Mouse (Mus musculus) C3H10T1/2 (cell line): Measurements from ENCODE around the gene Jak3. TPM values are rescaled to one million over a fixed set of nuclear protein-coding genes. Genes with fewer than 3 reads are reported as not detected.

Source experiments
- polyA plus RNA-seq, 2 experiments: library from polyadenylated mRNA; unstranded; fragments of >200 nt; fragmentation: generic; extraction: Trizol; gene quantifications; one replicate each; pipeline ENCODE4 v1.2.1; 2012; ENCODE audit warnings: missing spikeins in 2 of 2

Jak3 gene
- polyA plus RNA-seq, result 1 to 10 TPM; 1.3 to 4.2 TPM

GRCm38 (mm10) chr8:71676020-71676741 lies at the start of gene Jak3:
Gene Jak3, plus strand, starts transcription at chr8:71676296.

GRCm38 (mm10) chr8:71671549-71671965 lies 4.5 kb upstream of the Jak3 start, which contains the start of gene Unc13a:
Gene Unc13a, minus strand, starts transcription at chr8:71671757.

GRCm38 (mm10) chr8:71689028-71689427 lies 12.9 kb downstream of the Jak3 start, which contains the start of gene Insl3:
Gene Insl3, plus strand, starts transcription at chr8:71689214.

GRCm38 (mm10) chr8:71701414-71702086 lies 25.5 kb downstream of the Jak3 start, which contains the start of gene B3gnt3:
Gene B3gnt3, minus strand, starts transcription at chr8:71701789.

GRCm38 (mm10) chr8:71725122-71725924 lies 49.2 kb downstream of the Jak3 start, which contains the start of gene Fcho1:
Gene Fcho1, minus strand, starts transcription at chr8:71725716.

Other genes starting within 250 kb of the Jak3 start
- 100 to 1,000 TPM in 1 of 2 experiments, 10 to 100 TPM in 1; 62.4 to 135 TPM for gene Abhd8, start 212.6 kb upstream of the Jak3 start, polyA plus RNA-seq
- gene Mrpl34, start 211.3 kb upstream of the Jak3 start, polyA plus RNA-seq, result 100 to 1,000 TPM in 1 of 2 experiments, 10 to 100 TPM in 1; 85.2 to 111 TPM
- gene Dda1, start 207.1 kb upstream of the Jak3 start, polyA plus RNA-seq, result 10 to 100 TPM; 60.9 to 90.0 TPM
- gene Ano8, start 190.3 kb upstream of the Jak3 start, polyA plus RNA-seq, result 10 to 100 TPM in 1 of 2 experiments, 1 to 10 TPM in 1; 4.6 to 25.7 TPM
- gene Gtpbp3, start 188.2 kb upstream of the Jak3 start, polyA plus RNA-seq, result 10 to 100 TPM; 16.4 to 24.2 TPM
- 1 to 10 TPM in 1 of 2 experiments, under 1 TPM in 1; 0.33 to 1.3 TPM for gene Plvap, start 164.5 kb upstream of the Jak3 start, polyA plus RNA-seq
- gene Ccdc194, start 150.6 kb upstream of the Jak3 start, polyA plus RNA-seq, result under 1 TPM; 0.01 to 0.32 TPM
- 10 to 100 TPM; 11.1 to 98.6 TPM for gene Bst2, start 138.8 kb upstream of the Jak3 start, polyA plus RNA-seq
- gene Mvb12a, start 133.4 kb upstream of the Jak3 start, polyA plus RNA-seq, result 100 to 1,000 TPM; 101 to 142 TPM
- gene Tmem221, start 117.4 kb upstream of the Jak3 start, polyA plus RNA-seq, result not detected
- gene Nxnl1, start 109.7 kb upstream of the Jak3 start, polyA plus RNA-seq, result under 1 TPM in 1 of 2 experiments, not detected in 1; 0.04 TPM
- gene Slc27a1, start 107.4 kb upstream of the Jak3 start, polyA plus RNA-seq, result 10 to 100 TPM; 10.5 to 16.2 TPM
- gene Pgls, start 84.1 kb upstream of the Jak3 start, polyA plus RNA-seq, result 100 to 1,000 TPM; 229 to 539 TPM
- gene Fam129c, start 78.6 kb upstream of the Jak3 start, polyA plus RNA-seq, result 1 to 10 TPM in 1 of 2 experiments, under 1 TPM in 1; 0.47 to 4.4 TPM
- gene Colgalt1, start 65.3 kb upstream of the Jak3 start, polyA plus RNA-seq, result 10 to 100 TPM; 23.2 to 50.3 TPM
- under 1 TPM; 0.51 to 0.96 TPM for gene Unc13a, start 4.5 kb upstream of the Jak3 start, polyA plus RNA-seq
- 1 to 10 TPM in 1 of 2 experiments, under 1 TPM in 1; 0.28 to 2.8 TPM for gene Insl3, start 12.9 kb downstream of the Jak3 start, polyA plus RNA-seq
- not detected for gene B3gnt3, start 25.5 kb downstream of the Jak3 start, polyA plus RNA-seq
- under 1 TPM in 1 of 2 experiments, not detected in 1; 0.01 TPM for gene Fcho1, start 49.4 kb downstream of the Jak3 start, polyA plus RNA-seq
- gene Zfp709, start 205.7 kb downstream of the Jak3 start, polyA plus RNA-seq, result under 1 TPM in 1 of 2 experiments, not detected in 1; 0.12 TPM
- gene Zfp882, start 232.3 kb downstream of the Jak3 start, polyA plus RNA-seq, result under 1 TPM; 0.02 to 0.96 TPM
- 1 to 10 TPM in 1 of 2 experiments, under 1 TPM in 1; 0.18 to 2.3 TPM for gene Zfp617, start 232.3 kb downstream of the Jak3 start, polyA plus RNA-seq